9 mouse cellular contexts compared by ENCODE assay signal in the genomic region with DNA sequence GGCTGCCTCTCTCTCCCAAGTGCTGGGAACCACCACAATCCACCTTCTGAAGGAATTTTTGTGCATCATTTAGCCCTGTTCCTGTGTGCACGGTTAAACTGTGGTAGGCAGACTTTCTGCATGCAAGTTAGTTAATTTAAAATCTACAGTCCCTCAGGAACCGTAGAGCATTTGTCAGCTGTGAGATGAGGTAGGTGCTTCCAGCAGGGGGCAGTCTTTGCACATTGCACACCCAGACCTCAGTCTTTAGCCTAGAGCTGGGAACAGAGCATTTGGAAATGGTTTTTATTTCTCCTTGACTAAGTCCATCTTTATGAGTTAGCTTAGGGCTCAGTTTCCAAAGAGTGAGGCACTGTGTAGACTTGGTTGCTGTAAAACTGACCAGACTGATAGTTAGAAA. TPM values are rescaled to one million over a fixed set of nuclear protein-coding genes. Genes with fewer than 3 reads are reported as not detected.
DNase-seq lines count a peak whose midpoint lies in the region; ATAC-seq lines count a peak whose summit lies in the region.
"Had no signal": no experiment of that assay in that cellular context is flagged by ENCODE, and none has a peak within 500 bp of the region (broad histone marks: within the 10 kb centered on the region; RNA-seq: fewer than 3 reads in every experiment).

No protein-coding gene starts in this region.

- ATAC-seq in hindbrain, embryonic 14.5 days (ENCODE audit: low FRiP score) = no peak
- no peak for ATAC-seq in hindbrain, embryonic 12.5 days (ENCODE audit: low FRiP score)

- H3K4me1 ChIP-seq in hindbrain, embryonic 14.5 days (replicated peaks; ENCODE audit: control insufficient read depth, insufficient read depth, low read length) = no peaks in the 10 kb centered on the region
- H3K4me1 ChIP-seq in hindbrain, embryonic 12.5 days = no peaks in the 10 kb centered on the region
- H3K4me1 ChIP-seq: embryonic facial prominence, embryonic 13.5 days had no signal

- no peak overlapping the region for H3K4me2 ChIP-seq in hindbrain, embryonic 14.5 days (replicated peaks)
- H3K4me2 ChIP-seq in hindbrain, embryonic 12.5 days (replicated peaks) = no peak overlapping the region
- H3K4me2 ChIP-seq: embryonic facial prominence, embryonic 13.5 days had no signal

- H3K27me3 ChIP-seq in hindbrain, embryonic 14.5 days (ENCODE audit: control insufficient read depth, insufficient read depth, low read length) = no peaks in the 10 kb centered on the region
- no peaks in the 10 kb centered on the region for H3K27me3 ChIP-seq in hindbrain, embryonic 12.5 days
- H3K27me3 ChIP-seq: embryonic facial prominence, embryonic 13.5 days had no signal

- peak; percentile 76 for DNase-seq in hindbrain, embryonic 14.5 days (ENCODE audit: low spot score)
- peak; percentile 65 for DNase-seq in ES-CJ7 (ENCODE audit: low read depth, low spot score)
- peak; percentile 81 for DNase-seq in brain, adult 2 months (ENCODE audit: low read depth, low spot score)
- DNase-seq in frontal cortex, postnatal 25 days (ENCODE audit: low spot score in 2 of 2) = peak; percentile 60 to 62
- peak; percentile 33 to 76 for DNase-seq in layer of hippocampus, adult 18-20 months (ENCODE audit: low spot score in 2 of 2)
- DNase-seq in lung, postnatal 14 days = peak; percentile 77
- peak; percentile 62 for DNase-seq in thymus, postnatal 0 days (ENCODE audit: low spot score)

- WGBS in hindbrain, embryonic 14.5 days = 33% methylated on average over 2 of the region's 2 CpGs
- 53% methylated on average over 2 of the region's 2 CpGs for WGBS in hindbrain, embryonic 12.5 days

- H3K27ac ChIP-seq in hindbrain, embryonic 14.5 days = no peak overlapping the region
- H3K27ac ChIP-seq in hindbrain, embryonic 12.5 days = no peak overlapping the region
- H3K27ac ChIP-seq: embryonic facial prominence, embryonic 13.5 days had no signal

- H3K9ac ChIP-seq in hindbrain, embryonic 14.5 days = no peak overlapping the region
- H3K9ac ChIP-seq in hindbrain, embryonic 12.5 days = no peak overlapping the region
- H3K9ac ChIP-seq: embryonic facial prominence, embryonic 13.5 days had no signal

- no peak overlapping the region for H3K4me3 ChIP-seq in hindbrain, embryonic 14.5 days (replicated peaks; ENCODE audit: low read length)
- H3K4me3 ChIP-seq in hindbrain, embryonic 12.5 days = no peak overlapping the region
- H3K4me3 ChIP-seq: embryonic facial prominence, embryonic 13.5 days had no signal

- H3K9me3 ChIP-seq in hindbrain, embryonic 14.5 days (ENCODE audit: control insufficient read depth, low read length) = no peaks in the 10 kb centered on the region
- no peaks in the 10 kb centered on the region for H3K9me3 ChIP-seq in hindbrain, embryonic 12.5 days (replicated peaks)
- H3K9me3 ChIP-seq: embryonic facial prominence, embryonic 13.5 days had no signal

- H3K36me3 ChIP-seq in hindbrain, embryonic 14.5 days (replicated peaks; ENCODE audit: control insufficient read depth, insufficient read depth) = peaks cover 98% of the 10 kb centered on the region
- H3K36me3 ChIP-seq in hindbrain, embryonic 12.5 days = peaks cover 98% of the 10 kb centered on the region

RNA-seq across cellular contexts. Expression of gene Fzd9, which starts 14.5 kb away (rescaled TPM):
- 14.7 and 15.9 TPM in 2 replicates for polyA plus RNA-seq in hindbrain, embryonic 14.5 days (2014; fragmentation: Nextera tagmentation; extraction: Ambion mirVana)
- polyA plus RNA-seq in hindbrain, embryonic 12.5 days (2016; fragmentation: Nextera tagmentation; extraction: Ambion mirVana) = 16.0 and 16.2 TPM in 2 replicates
- 1 to 10 TPM; 5.6 to 5.8 TPM for total RNA-seq in layer of hippocampus, adult 18-20 months (2021)
- 0.33 and 0.64 TPM in 2 replicates for polyA plus RNA-seq in thymus, postnatal 0 days (2015; fragmentation: Nextera tagmentation; extraction: Ambion mirVana)

RNA-seq across cellular contexts. Expression of gene Baz1b, which starts 49.5 kb away (rescaled TPM):
- 35.3 and 37.0 TPM in 2 replicates for polyA plus RNA-seq in hindbrain, embryonic 14.5 days (2014; fragmentation: Nextera tagmentation; extraction: Ambion mirVana)
- 63.6 and 63.7 TPM in 2 replicates for polyA plus RNA-seq in hindbrain, embryonic 12.5 days (2016; fragmentation: Nextera tagmentation; extraction: Ambion mirVana)
- 10 to 100 TPM; 81.1 to 81.3 TPM for total RNA-seq in layer of hippocampus, adult 18-20 months (2021)
- polyA plus RNA-seq in thymus, postnatal 0 days (2015; fragmentation: Nextera tagmentation; extraction: Ambion mirVana) = 34.5 and 37.0 TPM in 2 replicates
